Mouse (Mus musculus) A20 (cell line): ENCODE data around the gene Lrrc25.

ENCODE experiments used
- DNase-seq: peaks from one replicate; pipeline ENCODE4 v3.0.0-alpha.2; 2011; ENCODE audit warnings: low read depth, low spot score

Lrrc25 gene

DNA sequence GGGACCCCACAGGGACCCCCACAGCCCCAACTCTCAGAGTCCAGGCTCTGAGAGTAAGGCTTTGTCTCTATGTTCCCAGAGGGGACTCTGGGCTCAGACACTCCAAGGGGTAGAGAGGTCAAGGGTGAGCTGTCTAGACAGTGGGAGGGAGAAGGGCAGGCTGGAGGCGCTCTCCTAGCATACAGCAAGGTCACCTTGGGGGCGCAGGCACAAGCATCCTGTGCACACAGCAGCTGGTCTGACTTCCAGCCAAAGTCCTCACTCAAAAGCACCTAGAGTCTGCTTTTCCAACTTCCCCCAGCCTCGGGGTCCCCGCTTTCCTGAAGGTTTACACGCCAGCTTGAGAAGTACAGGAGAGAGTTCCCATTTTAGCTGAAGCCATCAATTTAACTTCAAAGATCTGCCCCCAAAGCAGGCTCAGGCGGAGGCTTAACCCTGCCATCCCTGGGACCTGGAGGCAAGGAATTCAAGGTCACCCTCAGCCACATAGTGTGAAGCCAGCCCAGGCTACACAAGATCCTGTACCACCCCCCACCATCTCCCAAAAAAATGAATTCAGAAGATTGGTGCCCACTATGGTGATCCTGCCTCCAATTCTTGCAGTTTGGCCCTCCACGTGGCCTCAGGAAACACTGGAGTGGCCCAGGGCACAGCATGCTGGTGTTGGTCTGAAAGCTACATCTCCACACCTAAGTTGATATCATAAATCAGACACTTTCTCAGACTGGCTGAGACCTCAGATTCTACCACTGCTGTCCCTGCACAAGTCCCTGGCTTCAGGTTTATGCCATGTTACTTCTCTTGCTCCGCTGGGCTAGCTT is 31.6 kb downstream of the Lrrc25 start:
- DNase-seq: no peak

DNA sequence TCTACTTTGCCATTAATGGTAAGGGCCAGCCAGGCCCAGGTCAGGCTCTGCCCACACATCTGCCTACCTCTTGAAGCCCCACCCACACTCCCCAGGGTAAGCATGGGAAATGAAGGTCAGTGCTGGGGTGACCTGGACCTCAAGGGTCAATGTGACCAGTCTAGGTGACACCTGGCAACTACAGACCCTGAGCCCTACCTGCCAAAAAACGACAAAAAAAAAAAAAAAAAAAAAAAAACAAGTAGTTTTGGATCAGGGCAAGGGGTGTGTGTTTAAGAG is 32.1 kb downstream of the Lrrc25 start:
- no peak for DNase-seq

DNA sequence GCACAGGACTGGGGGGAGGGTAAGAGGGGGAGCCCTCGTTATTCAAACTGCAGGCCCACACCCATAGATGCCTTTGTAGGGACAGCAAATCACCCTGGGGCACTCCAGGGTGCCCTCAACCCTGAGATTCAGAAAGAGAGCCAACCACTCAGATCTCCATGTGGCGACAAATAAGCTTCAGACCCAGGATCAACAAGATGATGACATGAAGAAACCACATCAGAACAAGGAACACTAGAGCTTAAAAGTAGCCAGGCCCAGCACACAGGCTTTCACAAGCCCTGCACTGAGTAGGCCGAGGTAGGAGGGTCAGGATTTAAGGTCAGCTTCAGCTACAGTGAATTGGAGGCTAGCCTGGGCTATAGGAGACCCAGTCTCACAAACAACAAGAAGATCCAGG is 33.0 kb downstream of the Lrrc25 start:
- no peak for DNase-seq

DNA sequence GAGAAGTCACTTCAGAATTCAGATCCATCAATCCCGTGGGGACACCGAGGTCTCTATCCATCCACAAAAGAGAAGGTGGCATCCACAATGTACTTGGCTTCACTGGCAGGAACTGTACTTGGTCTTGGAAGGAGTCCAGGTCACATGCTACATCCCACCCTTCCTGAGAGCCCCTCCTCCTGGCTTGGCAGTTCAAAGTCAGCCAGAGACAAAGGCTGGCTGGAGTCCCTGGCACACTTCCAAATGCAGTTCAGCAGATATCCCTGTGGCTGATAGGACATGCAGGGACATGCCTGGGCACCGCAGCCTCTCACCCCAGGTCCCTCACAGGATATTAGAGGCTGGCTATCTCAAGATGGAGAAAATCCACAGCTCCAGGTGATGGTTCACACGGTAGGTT is 33.4 kb downstream of the Lrrc25 start:
- no peak for DNase-seq

DNA sequence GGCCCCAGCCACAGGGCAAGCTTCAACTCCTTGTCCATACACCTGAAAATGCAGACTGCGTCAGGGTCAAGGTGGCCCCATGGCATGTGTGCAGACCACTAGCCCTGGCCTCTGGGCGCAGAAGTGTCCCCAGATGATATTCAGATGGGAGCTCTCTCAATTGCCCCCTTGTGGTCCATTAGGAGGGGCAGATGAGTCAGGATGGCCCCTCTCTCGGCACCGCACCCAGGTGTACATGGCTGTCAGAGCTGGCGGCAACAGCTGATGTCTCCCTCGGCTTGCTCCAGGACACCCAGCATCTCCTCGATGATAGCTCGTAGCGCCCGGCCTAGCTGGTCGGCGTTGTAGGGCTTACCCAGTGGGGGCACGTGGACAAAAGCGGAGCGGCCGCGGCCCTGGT is 34.4 kb downstream of the Lrrc25 start:
- no peak for DNase-seq

DNA sequence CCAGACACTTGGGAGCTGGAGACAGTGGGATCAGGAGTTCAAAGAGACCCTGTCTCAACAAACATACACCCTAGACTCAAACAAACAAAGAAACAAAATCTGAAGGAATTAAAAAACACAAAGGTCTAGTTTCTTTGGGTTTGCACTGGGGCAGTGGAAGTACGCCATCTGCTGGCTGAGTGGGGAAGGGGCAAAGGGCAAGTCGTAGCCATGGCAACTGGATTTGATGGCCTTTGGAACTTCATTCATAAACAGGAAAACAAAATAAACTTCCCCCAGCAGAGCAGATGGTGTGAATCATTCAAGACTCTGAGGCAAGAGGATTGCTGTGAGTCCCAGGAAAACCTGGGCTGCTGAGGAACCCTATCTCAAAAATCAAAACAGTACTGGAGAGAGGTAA is 37.3 kb downstream of the Lrrc25 start:
- peak; percentile 78 for DNase-seq

DNA sequence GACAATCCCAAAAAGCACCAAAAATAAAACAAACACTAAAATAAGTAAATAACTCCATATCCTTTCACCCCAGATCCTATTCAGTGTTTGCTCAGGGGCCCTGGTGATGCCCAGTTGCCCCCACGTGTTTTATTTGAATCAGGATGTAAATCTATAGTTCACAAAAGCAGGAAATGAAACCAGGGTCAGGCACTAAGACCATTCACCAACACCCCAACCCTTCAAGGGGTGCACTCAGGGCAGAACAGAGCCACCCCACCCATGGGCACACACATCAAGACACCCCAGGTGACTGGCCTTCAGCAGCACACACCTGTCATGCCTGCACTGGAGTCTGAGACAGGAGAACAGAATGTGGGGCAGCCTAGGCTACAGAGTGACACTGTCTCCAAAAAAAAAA is 38.2 kb downstream of the Lrrc25 start:
- peak; percentile 81 for DNase-seq

DNA sequence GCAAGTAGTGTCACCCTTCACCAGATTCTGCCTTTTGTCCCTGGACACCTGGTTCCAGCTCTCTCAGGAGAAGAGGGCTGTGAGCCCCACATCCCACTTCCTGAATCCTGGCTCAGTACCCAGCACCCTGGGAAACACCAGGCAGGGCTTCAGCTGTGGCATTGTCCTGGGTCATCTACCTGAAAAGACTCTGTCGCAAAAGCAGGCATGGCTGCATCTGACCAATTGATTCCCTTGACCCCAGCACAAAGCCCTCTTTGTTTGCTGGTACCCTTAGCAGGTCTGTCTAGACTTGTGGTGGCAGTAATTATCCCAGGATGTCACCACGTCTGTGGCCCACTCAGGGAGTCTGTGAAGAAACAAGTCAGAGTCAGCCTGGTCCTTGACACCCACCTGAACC is 39.5 kb downstream of the Lrrc25 start:
- no peak for DNase-seq

DNA sequence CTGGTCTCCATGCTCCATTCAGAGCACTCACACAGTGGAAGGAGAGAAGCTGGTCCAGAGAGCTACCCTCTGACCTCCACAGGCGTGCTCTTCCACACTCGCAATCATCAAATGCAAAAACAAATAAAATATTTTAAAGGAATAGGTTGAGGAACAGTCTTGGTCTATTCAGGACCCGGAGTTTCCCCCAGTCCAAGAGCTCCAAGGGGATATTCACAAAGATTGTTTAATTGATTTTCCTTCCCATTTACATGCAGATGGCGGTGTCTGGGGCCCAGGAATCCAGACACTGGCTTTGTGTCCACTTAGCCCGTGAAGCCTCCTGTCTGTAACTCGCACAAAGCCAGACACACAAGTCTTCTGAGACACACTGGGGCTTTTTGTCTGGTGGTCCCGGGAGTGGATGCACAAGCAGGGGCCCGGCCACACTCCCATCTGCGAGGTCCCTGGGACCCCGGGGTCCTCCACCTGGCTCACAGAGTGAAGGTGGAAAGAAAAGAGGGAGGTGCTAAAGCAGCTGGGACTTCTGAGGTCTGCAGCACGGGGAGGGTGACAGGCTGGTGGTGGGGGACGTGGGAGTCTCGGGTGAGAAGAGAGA is 40.3 kb downstream of the Lrrc25 start:
- DNase-seq: no peak

DNA sequence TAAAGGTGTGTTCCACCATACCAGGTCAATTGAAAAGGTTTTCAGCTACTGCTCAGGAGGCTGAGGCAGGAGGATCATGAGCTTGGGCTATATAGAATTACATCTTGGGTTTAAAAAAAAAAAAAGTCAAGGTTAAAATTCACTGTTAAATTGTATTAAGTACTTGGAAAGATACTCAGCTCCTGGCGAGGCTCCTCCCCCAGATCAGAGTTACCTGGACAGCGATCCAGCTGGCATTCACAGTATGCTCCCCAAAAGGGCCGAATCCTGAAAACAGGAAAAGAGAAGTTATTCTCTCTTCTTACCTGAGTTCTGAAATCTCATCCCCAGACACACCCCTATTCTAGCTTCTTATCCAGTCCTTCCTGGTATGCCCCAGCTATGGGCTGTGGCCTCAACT is 41.3 kb downstream of the Lrrc25 start:
- no peak for DNase-seq

DNA sequence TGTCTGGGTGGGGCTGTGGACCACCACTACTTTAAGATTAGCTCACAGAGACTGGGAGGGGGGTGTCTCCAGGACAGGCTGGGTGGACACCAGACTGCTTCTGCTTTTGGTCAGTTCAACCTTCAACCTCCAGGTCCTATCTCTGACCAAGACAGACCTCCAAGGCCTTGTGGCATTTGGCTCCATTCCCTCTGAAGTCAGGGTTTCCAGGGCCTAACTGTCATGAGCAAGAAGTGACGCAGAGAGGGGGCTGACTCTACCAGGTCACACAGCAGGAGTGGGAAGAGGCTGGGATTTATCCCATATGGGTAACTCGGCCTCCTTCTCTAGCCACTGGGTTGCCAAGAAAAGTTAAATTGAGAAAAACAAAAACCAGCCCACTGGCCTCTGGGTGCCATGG is 41.8 kb downstream of the Lrrc25 start:
- DNase-seq: no peak

DNA sequence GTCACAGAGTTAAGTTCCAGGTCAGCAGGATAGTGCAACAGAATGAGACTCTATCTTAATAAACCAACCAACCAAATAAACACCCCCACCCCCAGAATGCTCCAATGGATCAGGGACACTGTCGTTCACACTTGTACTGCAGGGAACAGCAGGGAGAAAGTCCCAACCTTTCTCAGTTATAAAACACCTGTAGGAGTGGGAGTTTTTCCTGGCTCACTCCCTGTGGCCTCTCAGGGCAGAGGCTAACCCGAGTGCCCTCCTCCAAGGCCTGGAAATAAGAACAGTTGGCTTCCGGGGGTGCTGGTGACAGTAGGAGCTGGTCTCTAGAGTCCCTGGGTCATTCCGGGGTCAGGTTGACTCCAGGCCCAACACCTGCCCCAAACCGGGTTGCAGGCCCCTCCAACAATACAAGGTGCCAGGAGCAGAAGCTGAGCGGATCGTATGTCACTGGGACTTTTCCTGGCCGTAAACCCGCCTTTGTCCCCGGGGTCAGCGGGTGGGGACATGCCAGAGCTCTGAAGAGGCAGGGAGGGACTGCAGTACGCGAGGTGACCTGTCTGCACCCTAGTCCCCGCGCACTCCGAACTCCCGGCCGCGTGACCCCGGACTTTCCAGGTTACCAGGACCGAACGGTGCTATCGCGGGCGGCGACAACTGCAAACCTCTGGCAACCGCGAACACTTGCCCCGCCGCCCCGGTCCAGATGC is 43.1 kb downstream of the Lrrc25 start:
- DNase-seq: no peak

DNA sequence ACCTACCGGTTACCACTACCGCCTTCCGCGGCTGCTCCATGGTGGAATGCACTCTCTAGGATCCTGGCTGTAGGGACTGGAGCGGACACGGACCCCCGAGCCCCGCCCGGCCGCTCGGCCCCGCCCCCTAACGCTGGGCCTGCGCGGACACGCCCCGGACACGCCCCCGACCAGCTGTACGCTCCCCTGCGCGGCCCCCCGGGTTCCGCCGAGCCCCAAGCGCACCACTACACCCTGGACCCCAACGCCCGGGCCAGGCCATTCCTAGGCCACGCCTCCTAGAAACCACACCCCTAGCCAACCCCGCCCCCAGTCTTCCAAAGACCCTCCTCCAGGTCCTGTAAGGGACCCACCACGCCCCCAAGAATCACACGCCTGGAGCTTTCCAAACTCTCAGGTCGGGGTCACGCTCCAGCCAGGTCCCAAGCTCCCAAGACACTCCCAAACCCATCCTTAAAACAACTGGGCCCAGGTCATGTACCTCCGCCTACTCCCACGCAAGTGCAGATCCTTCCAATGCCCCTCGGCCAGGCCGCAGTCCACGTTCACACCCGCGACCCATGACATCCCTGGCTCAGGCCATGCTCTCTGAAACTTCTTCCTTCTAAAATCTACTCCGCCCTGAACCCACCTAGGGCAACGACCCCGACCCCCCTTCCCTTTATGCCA is 43.8 kb downstream of the Lrrc25 start:
- peak; percentile 96 for DNase-seq

DNA sequence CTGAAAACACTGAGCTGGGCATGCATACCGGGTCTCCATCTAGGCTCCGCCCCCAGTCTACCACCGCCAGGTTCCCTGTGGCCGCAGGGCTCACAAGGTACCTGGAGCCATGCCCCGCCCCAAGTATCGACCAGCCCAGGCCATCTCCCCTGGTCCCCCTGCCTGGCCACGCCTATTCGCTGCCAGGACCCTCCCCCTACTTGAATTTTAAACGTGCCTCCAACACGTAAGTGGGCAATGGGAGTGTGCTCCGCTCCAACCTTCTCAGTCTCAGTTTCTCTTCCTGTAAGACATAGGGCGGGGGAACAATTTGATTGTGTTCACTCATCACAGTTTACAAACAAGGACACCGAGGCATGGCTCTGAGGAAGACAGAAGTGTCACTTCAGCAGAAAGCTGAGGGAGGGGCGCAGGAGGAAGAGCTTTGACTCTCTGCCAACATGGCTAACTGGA is 44.3 kb downstream of the Lrrc25 start, which contains the start of gene Pgpep1:
Gene Pgpep1 (minus strand): TSS at position 116 of the 453 bp plus-strand sequence.
- peak; percentile 96 for DNase-seq

DNA sequence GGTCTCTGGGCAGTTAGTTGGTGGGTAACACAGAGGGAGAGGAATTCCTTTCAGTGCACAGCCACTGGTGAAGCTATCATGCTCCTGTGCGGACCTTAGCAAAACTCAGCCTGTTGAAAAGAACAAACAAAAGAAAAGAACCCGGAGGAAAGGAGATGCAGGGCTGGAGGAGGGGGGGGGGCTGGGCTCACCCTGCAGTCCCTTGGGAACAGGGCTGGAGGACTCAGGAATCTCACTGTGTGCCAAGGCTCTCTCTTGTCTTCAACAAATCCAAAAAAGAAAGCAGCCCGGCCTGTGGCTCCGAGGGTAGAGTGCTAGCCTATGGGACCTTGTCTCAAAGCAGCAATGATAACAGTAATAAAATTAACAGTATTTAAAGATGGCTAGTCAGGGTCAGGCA is 47.7 kb downstream of the Lrrc25 start:
- no peak for DNase-seq

DNA sequence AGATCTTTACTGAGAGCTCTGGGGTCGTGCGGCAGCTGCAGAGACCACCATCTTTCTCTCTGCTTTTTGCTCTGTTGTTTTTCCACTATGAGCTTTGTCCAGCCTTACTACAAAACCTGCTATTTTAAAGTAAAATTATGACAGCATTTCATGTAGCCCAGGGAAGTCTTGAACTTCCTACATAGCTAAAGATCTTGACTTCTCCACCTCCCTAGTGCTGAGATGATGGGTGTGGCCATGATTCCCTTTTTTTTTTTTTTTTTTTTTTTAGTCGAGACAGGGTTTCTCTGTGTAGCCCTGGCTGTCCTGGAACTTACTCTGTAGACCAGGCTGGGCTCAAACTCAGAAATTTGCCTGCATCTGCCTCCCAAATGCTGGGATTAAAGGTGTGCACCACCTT is 48.7 kb downstream of the Lrrc25 start:
- DNase-seq: no peak

DNA sequence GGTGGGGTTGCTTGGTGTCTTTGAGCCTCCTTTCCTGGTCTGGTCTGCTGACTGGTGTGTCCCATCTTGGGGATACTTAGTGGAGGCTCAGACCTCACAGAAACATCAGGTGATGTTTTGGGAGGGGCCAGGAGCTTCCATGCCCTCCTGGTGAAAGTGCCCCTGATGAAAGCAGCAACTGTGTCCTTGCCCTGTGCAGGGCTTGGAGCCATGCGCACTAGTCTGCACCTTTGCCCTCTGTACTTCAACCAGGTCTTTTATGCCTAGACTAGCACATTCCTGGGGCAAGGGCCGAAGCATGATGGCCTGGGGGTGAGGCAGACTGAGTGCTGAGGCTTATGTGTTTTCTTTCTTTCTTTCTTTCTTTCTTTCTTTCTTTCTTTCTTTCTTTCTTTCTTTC is 49.6 kb downstream of the Lrrc25 start:
- no peak for DNase-seq

DNA sequence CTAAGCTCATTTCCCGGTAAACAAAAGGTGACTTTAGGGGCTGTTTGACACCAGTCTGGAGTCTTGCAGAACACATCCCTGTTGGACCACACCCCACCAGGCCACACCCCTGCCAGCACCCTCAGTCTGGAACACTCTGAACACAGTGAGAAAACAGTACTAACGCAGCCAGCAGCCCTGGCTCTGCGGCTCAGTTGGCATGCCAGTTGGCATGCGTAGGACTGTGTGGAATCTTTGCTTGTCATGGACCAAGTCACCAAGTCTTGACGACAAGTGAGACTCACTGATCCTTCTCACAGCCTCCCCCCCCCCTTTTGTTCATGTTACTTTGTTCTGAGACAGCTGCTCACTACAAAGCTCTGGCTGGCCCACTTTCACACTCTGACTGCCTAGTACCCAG is 51.1 kb downstream of the Lrrc25 start:
- DNase-seq: no peak
